Mouse (Mus musculus): ENCODE data around the gene Cyp2f2. TPM values are rescaled to one million over a fixed set of nuclear protein-coding genes. Genes with fewer than 3 reads are reported as not detected.

The Cyp2f2 gene
- total and polyA plus RNA-seq, 2 experiments: 658 to 2,426 TPM

- TF ChIP-seq CTCF (IDR thresholded peaks at IDR 0.05; ENCODE audit: low read depth, low read length) (no peak), POLR2A (IDR thresholded peaks at IDR 0.05; ENCODE audit: extremely low read depth, insufficient read depth, low read length) (no peak)
- WGBS: 43% methylated on average over 4 of the region's 4 CpGs
- peaks cover 15% of the 10 kb centered on the region for H3K4me1 ChIP-seq (ENCODE audit: control insufficient read depth, insufficient read depth, low read length)
Observed at GRCm38 (mm10) chr7:27124969-27125368, 5.3 kb downstream of the Cyp2f2 start.

GRCm38 (mm10) chr7:27128162-27128561 lies 8.5 kb downstream of the Cyp2f2 start:
- Histone ChIP-seq H3K79me2 (ENCODE audit: control insufficient read depth, insufficient read depth, low read length) (no peaks in the 10 kb centered on the region), H3K4me1 (ENCODE audit: control insufficient read depth, insufficient read depth, low read length) (peaks cover 22% of the 10 kb centered on the region), H3K27me3 (ENCODE audit: control insufficient read depth, insufficient read depth, low read length) (no peaks in the 10 kb centered on the region), H3K9ac (ENCODE audit: low read depth, low read length) (no peak overlapping the region), H3K36me3 (ENCODE audit: control insufficient read depth, insufficient read depth, low read length) (peaks cover 36% of the 10 kb centered on the region), H3K4me3 (ENCODE audit: insufficient read depth, low read depth, low read length) (no peak overlapping the region), H3K27ac (replicated peaks; ENCODE audit: insufficient read depth, low read depth, low read length) (peak overlapping the region; percentile 41; the same call in 1 of the 2 replicates)
- DNase-seq (ENCODE audit: extremely low read depth, low read depth, low spot score): peak; percentile 65
- TF ChIP-seq POLR2A (IDR thresholded peaks at IDR 0.05; ENCODE audit: extremely low read depth, insufficient read depth, low read length) (no peak), CTCF (IDR thresholded peaks at IDR 0.05; ENCODE audit: low read depth, low read length) (peak; percentile 66)
- WGBS: 43% methylated on average over 3 of the region's 3 CpGs

More at GRCm38 (mm10) chr7:27124969-27125368, 5.3 kb downstream of the Cyp2f2 start:
- peak overlapping the region; percentile 28 for H3K4me3 ChIP-seq (ENCODE audit: insufficient read depth, low read depth, low read length)
- no peaks in the 10 kb centered on the region for H3K79me2 ChIP-seq (ENCODE audit: control insufficient read depth, insufficient read depth, low read length)
- peak; percentile 54 for DNase-seq (ENCODE audit: extremely low read depth, low read depth, low spot score)
- peak overlapping the region; percentile 74 for H3K27ac ChIP-seq (replicated peaks; ENCODE audit: insufficient read depth, low read depth, low read length)
- no peaks in the 10 kb centered on the region for H3K27me3 ChIP-seq (ENCODE audit: control insufficient read depth, insufficient read depth, low read length)
- H3K9ac ChIP-seq (ENCODE audit: low read depth, low read length): peak overlapping the region; percentile 43
- H3K36me3 ChIP-seq (ENCODE audit: control insufficient read depth, insufficient read depth, low read length): peaks cover 7% of the 10 kb centered on the region

- H3K79me2 ChIP-seq (ENCODE audit: control insufficient read depth, insufficient read depth, low read length): no peaks in the 10 kb centered on the region
- H3K9ac ChIP-seq (ENCODE audit: low read depth, low read length): no peak overlapping the region
- H3K27ac ChIP-seq (replicated peaks; ENCODE audit: insufficient read depth, low read depth, low read length): peak overlapping the region; percentile 41
- peaks cover 44% of the 10 kb centered on the region for H3K36me3 ChIP-seq (ENCODE audit: control insufficient read depth, insufficient read depth, low read length)
- WGBS: 16% methylated on average over 13 of the region's 13 CpGs
- H3K27me3 ChIP-seq (ENCODE audit: control insufficient read depth, insufficient read depth, low read length): no peaks in the 10 kb centered on the region
- H3K4me3 ChIP-seq (ENCODE audit: insufficient read depth, low read depth, low read length): no peak overlapping the region
- peaks cover 22% of the 10 kb centered on the region for H3K4me1 ChIP-seq (ENCODE audit: control insufficient read depth, insufficient read depth, low read length)
- TF ChIP-seq POLR2A (IDR thresholded peaks at IDR 0.05; ENCODE audit: extremely low read depth, insufficient read depth, low read length) (no peak), CTCF (IDR thresholded peaks at IDR 0.05; ENCODE audit: low read depth, low read length) (no peak)
- peak; percentile 96 for DNase-seq (ENCODE audit: extremely low read depth, low read depth, low spot score)
Observed at GRCm38 (mm10) chr7:27128946-27129345, 9.2 kb downstream of the Cyp2f2 start.

- WGBS: 69% methylated on average over 12 of the region's 12 CpGs
- Histone ChIP-seq H3K27me3 (ENCODE audit: control insufficient read depth, insufficient read depth, low read length) (no peaks in the 10 kb centered on the region), H3K9ac (ENCODE audit: low read depth, low read length) (no peak overlapping the region), H3K79me2 (ENCODE audit: control insufficient read depth, insufficient read depth, low read length) (no peaks in the 10 kb centered on the region), H3K4me3 (ENCODE audit: insufficient read depth, low read depth, low read length) (no peak overlapping the region), H3K36me3 (ENCODE audit: control insufficient read depth, insufficient read depth, low read length) (peaks cover 48% of the 10 kb centered on the region), H3K27ac (replicated peaks; ENCODE audit: insufficient read depth, low read depth, low read length) (peak overlapping the region; percentile 54), H3K4me1 (ENCODE audit: control insufficient read depth, insufficient read depth, low read length) (peaks cover 22% of the 10 kb centered on the region)
- peak; percentile 60 for DNase-seq (ENCODE audit: extremely low read depth, low read depth, low spot score)
- TF ChIP-seq POLR2A (IDR thresholded peaks at IDR 0.05; ENCODE audit: extremely low read depth, insufficient read depth, low read length) (no peak), CTCF (IDR thresholded peaks at IDR 0.05; ENCODE audit: low read depth, low read length) (no peak)
Observed at GRCm38 (mm10) chr7:27129811-27130210, 10.1 kb downstream of the Cyp2f2 start.

GRCm38 (mm10) chr7:27130521-27131370 lies 11.0 kb downstream of the Cyp2f2 start:
- peak; percentile 70 for DNase-seq (ENCODE audit: extremely low read depth, low read depth, low spot score)
- Histone ChIP-seq H3K27me3 (ENCODE audit: control insufficient read depth, insufficient read depth, low read length) (no peaks in the 10 kb centered on the region), H3K9ac (ENCODE audit: low read depth, low read length) (no peak overlapping the region), H3K36me3 (ENCODE audit: control insufficient read depth, insufficient read depth, low read length) (peaks cover 46% of the 10 kb centered on the region), H3K79me2 (ENCODE audit: control insufficient read depth, insufficient read depth, low read length) (no peaks in the 10 kb centered on the region), H3K27ac (replicated peaks; ENCODE audit: insufficient read depth, low read depth, low read length) (peak overlapping the region; percentile 54), H3K4me3 (ENCODE audit: insufficient read depth, low read depth, low read length) (no peak overlapping the region), H3K4me1 (ENCODE audit: control insufficient read depth, insufficient read depth, low read length) (peaks cover 22% of the 10 kb centered on the region)
- whole genome bisulfite sequencing: 89% methylated on average over 22 of the region's 22 CpGs
- TF ChIP-seq POLR2A (IDR thresholded peaks at IDR 0.05; ENCODE audit: extremely low read depth, insufficient read depth, low read length): no peak
- TF ChIP-seq CTCF (IDR thresholded peaks at IDR 0.05; ENCODE audit: low read depth, low read length): no peak

- no peak overlapping the region for H3K9ac ChIP-seq (ENCODE audit: low read depth, low read length)
- no peaks in the 10 kb centered on the region for H3K79me2 ChIP-seq (ENCODE audit: control insufficient read depth, insufficient read depth, low read length)
- peaks cover 43% of the 10 kb centered on the region for H3K36me3 ChIP-seq (ENCODE audit: control insufficient read depth, insufficient read depth, low read length)
- TF ChIP-seq CTCF (IDR thresholded peaks at IDR 0.05; ENCODE audit: low read depth, low read length) (peak; percentile 49), POLR2A (IDR thresholded peaks at IDR 0.05; ENCODE audit: extremely low read depth, insufficient read depth, low read length) (no peak)
- peaks cover 22% of the 10 kb centered on the region for H3K4me1 ChIP-seq (ENCODE audit: control insufficient read depth, insufficient read depth, low read length)
- H3K27me3 ChIP-seq (ENCODE audit: control insufficient read depth, insufficient read depth, low read length): no peaks in the 10 kb centered on the region
- 61% methylated on average over 2 of the region's 2 CpGs for WGBS
- H3K4me3 ChIP-seq (ENCODE audit: insufficient read depth, low read depth, low read length): no peak overlapping the region
- no peak overlapping the region for H3K27ac ChIP-seq (replicated peaks; ENCODE audit: insufficient read depth, low read depth, low read length)
- no peak for DNase-seq (ENCODE audit: extremely low read depth, low read depth, low spot score)
Observed at GRCm38 (mm10) chr7:27131387-27131786, 11.7 kb downstream of the Cyp2f2 start.
